Mouse (Mus musculus) lung, postnatal 25 days (tissue): ENCODE results near the gene Top2a.

Experiments used
- DNase-seq: peaks from one replicate; pipeline ENCODE4 v3.0.0; 2022; ENCODE audit warnings: low spot score

Top2a gene

GRCm38 (mm10) chr11:98949242-98949957, 74.6 kb downstream of the Top2a start:
- no peak for DNase-seq

DNA sequence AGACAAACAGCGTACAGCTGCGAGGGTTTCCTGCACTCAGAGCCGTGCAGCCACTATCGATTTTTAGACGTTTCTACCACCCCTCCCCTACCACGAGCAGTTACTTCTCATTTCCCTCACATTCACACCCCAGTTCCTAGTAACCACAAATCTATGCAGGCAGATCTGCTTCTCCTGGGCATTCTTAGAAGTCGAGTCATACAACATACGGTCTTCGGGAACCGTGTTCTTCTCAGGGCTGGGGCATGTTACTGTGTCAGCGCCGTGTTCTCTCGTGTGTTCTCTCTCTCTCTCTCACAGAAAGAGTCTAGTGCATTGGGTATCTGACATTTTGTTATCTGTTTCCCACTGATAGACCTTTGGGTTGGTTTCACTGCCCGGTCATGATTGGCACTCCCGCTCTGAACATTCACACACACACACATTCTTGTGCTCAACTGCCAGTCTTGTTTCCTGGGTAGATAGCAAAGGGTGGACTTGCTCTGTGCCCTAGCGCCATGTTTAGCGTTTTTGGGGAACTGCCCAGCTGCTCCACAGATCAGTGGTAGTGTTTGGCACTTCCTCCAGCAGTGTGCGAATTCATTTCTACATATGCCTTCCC, 75.9 kb downstream of the Top2a start:
- DNase-seq = no peak

DNA sequence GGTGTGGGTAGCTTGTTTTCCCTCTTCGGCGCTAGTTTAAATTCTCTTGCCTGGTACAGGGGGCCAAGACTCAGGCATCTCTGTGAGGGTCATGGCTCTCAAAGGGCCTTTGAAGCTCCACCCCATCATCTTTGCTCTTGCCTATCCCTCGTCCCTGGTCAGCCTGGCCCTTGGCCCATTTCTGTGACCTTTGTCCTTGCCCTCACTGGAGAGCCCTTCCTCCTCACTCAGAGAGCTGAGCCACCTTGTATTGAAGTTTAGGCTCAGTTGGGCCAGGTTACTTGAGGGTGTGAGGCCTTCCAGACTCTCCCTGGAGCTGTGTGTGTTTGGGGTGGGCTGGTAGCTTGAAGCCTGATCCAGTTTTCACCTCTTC, 78.4 kb downstream of the Top2a start:
- no peak for DNase-seq

GRCm38 (mm10) chr11:98944897-98945604, 78.9 kb downstream of the Top2a start:
- no peak for DNase-seq

GRCm38 (mm10) chr11:98943741-98944461, 80.1 kb downstream of the Top2a start:
- no peak for DNase-seq
